Mouse (Mus musculus): ENCODE results near the gene Bmp8a.
"Not testable (repeated sequence)": the region's sequence is repeated elsewhere in the genome, so short reads cannot be mapped to it uniquely, and the experiment has no call there.

Bmp8a gene

GRCm38 (mm10) chr4:123292390-123292789 is 50.7 kb downstream of the Bmp8a start:
- in situ Hi-C loops (cut with MboI, MseI) = no loop called here

- in situ Hi-C loops (cut with MboI, MseI) = no loop called here
These were observed 54.0 kb downstream of the Bmp8a start for GRCm38 (mm10) chr4:123289038-123289437.

GRCm38 (mm10) chr4:123286790-123287189 is 56.3 kb downstream of the Bmp8a start:
- in situ Hi-C loops (cut with MboI, MseI) = no loop called here

DNA sequence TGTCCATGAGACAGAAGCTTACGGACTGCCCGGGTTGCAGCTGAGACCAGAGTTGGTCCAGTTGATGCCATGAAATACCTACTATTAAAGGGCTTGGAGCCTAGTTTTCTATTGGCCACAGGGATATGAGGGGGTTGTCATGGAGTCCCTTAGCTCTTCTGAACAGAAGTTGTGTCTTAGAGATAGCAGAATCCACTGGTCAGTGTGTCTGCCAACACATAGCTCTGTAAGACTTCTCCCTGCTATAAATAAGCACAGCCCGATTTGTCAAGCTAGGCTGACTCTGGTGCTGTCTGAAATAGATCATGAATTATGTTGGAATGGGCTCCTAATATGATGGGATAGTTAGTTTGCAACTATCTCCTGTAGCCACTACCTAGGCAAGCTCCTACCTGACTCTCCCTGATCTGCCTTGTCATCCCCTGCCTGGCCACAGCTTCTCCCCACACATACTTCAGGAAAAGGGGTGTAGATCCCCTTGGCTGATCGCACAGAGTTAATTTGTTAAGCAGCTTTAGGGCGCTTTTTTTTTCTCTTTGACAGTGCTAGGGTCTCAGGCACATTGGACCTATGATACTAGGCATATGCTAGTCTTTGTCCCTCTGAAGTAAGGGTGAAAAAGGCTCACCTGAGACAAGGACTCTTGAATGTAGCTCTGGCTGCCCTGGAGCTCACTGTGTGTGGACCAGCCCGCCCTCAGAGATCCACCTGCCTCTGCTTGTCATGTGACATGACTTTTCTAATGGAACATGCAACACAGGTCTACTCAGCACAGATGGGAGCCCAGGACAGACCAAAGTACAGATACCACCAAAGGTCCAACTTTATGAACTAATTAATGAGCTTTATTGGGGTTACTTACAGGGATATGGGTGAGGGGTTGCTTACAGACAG is 58.1 kb downstream of the Bmp8a start:
- in situ Hi-C loops (cut with MboI, MseI) = no loop called here

DNA sequence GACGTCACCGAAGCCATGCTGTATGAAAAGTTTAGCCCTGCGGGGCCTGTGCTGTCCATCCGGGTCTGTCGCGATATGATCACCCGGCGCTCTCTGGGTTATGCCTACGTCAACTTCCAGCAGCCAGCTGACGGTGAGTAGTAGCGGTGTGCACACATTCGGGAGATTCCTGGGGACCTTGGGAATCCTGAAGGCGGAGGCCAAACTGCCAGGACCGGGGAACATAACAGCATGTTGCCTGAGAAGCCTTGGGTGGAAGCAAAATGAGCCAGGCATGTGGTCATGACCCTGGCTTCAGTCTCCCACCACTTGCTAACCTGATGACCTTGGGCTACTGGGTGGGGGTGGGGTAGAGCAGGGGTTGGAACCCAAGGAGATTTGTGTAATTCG is 59.4 kb downstream of the Bmp8a start:
- in situ Hi-C loops (cut with MboI, MseI) = not testable (repeated sequence)

- in situ Hi-C loops (cut with MboI, MseI) = not testable (repeated sequence)
These were observed 60.0 kb downstream of the Bmp8a start for GRCm38 (mm10) chr4:123282915-123283674.

DNA sequence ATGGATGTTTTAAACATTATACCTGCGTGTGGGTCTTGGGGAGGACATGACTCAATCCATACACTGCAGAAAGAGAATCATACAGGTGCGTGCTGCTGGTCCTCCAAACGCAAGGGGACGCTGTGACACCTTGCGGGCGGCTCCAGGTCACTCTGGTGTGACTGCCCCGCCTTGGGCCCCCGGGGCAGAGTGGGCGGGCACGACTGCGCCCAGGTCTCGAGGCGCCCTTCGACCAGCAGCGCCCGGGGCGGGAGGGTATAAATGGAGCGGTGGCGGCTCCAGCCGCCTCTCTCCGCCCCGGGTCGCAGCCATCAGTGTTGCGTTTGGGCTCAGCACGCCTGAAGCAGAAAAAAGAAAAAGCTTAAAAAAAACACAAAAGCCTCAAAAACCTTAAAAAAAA is 60.6 kb downstream of the Bmp8a start:
- in situ Hi-C loops (cut with MboI, MseI) = no loop called here

GRCm38 (mm10) chr4:123280117-123280516 is 62.9 kb downstream of the Bmp8a start:
- in situ Hi-C loops (cut with MboI, MseI) = no loop called here

DNA sequence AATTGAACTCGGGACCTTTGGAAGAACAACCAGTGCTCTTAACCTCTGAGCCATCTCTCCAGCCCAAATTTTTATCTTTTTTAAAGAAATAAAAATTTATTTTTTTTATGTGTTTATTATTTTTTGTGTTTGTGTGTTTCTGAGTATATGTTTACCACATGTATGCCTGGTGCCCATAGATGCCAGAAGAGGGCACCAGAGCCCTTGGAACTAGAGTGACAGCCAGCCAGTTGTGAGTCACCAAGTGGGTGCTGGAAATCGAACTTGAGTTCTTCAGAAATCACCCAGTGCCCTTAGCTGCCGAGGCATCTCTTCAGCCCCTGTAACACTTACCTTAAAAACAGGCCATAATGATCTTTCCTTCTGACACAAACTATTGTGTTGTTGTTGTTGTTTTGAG is 72.0 kb downstream of the Bmp8a start:
- in situ Hi-C loops (cut with MboI, MseI) = no loop called here

All from regulatory T cell (primary cell).